Mouse (Mus musculus) T-cell, adult 2 months (primary cell): ENCODE measurements around the gene Gpr137c.
A peak's percentile ranks its signal among the peaks of the same experiment; 100 is the strongest.

Experiments used
- DNase-seq: peaks from one replicate; pipeline ENCODE4 v3.0.0; 2022; ENCODE audit warnings: low spot score

The Gpr137c gene

DNA sequence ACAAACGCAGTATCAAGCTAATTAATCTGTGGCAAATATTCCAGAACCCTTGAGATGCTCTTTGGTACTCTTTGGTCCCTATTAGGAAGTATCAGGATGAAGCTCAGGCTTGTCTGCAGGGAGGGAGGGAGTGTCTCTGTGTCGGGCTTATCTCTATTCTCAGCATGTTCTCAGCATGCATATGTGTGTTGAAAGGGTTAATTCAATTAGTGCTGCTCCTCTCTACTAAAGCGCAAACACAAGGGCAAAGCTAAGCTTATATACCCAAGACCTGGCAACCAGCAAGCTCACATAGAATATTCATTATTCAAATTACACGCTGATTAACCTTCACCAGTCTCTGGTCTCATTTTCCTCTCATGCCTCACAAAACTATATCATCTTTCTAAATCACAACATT is 84.4 kb downstream of the Gpr137c start:
- DNase-seq = no peak

GRCm38 (mm10) chr14:45304389-45304788 is 84.9 kb downstream of the Gpr137c start:
- no peak for DNase-seq

- DNase-seq = no peak
Observed at GRCm38 (mm10) chr14:45305852-45306251, 86.3 kb downstream of the Gpr137c start.

DNA sequence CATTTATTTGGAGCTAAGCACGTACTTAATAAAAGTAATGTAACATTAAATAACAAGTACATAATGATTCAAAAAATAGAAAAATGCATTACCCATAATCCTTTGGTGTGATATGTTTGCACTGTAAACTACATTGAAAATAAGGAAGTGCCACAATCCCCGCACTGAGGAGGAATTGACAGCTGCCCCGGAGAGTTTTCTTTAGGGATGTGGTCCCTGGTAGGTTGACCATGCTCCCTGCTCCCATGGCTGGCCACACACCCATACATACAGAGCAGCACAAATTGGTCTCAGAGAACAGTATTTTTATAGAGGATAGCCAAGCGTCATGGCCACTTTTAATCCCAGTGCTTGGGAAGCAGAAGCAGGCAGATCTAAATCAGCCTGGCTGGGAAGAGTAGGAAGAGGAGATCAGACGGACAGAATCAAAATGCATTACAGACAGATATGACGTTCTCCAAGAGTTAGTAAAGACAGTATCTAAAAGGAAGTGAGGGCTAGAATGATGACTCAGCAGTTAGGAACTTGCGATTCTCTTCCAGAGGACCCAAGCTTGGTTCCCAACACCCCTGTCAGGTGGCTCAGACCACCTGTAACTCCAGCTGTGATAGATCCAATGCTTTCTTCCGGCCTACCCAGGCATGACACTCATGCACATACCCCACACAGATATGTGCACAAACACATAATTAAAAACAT is 88.3 kb downstream of the Gpr137c start:
- no peak for DNase-seq

GRCm38 (mm10) chr14:45309646-45310045 is 90.1 kb downstream of the Gpr137c start:
- no peak for DNase-seq

DNA sequence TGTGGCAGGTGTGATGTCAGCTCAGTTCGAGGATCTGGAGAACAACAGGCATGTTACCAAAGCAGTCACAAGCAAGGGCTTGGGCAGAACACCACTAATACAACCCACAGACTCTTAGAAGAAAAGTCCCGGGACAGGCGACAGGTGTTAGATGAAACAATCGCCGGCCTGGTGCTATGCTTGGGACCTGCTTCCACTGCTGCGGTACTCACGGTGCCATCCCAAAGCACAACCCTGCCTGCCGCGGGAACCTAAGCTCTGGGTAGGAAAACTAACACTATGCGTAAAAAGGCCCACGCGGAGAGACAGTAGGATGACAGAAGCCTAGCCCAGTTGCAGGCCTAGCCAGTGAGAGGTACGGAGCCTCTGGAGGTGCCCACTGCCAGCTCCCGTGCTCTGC is 90.6 kb downstream of the Gpr137c start:
- DNase-seq = no peak

DNA sequence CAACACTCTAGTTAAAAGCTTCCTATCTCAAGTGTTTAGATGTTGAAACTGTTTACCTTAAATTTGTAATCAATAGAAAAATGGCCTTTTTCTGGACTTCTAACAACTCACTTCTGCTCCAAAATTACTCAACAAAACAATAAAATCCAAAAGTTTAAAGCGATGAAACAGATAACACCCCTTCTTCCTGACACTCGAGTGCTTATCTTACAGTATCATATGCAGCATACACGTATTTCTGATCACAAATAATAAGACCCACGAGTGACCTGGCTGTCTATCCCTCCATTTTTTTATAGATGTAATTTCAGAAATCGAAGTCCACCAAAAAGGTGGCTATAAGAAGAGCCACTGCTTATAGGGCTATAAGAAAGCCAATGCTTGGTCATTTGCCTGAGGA is 97.4 kb downstream of the Gpr137c start:
- DNase-seq = no peak

DNA sequence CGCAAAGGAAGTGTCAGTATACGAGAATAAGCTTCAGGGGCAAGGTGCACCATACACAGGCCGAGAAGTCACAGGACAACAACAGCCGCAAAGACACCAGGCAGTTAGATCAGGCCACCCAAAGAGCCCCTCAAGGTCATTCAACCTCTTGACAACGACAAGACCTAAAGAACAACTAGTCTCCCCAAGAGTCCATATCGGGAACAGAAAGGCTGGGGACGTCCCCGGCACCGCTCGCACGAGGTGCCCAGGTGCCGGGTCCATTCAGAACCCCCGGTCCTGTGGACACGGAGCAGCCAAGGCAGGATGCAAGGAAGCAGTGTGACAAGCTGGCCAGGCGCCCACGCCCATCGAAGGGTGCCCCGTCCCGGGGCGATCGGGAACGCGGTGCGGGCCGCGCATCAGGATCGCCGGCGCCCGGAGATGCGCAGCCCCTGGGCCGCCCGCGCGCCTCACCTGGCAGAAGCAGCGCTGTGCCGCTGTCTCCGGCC is 98.4 kb downstream of the Gpr137c start:
- DNase-seq = peak; percentile 9

GRCm38 (mm10) chr14:45318426-45319236 is 99.1 kb downstream of the Gpr137c start, which contains the start of gene Ero1l:
Gene Ero1l, minus strand, starts transcription at chr14:45318771.
- peak; percentile 77 for DNase-seq

- no peak for DNase-seq
Observed at GRCm38 (mm10) chr14:45319237-45319610, 99.7 kb downstream of the Gpr137c start.

DNA sequence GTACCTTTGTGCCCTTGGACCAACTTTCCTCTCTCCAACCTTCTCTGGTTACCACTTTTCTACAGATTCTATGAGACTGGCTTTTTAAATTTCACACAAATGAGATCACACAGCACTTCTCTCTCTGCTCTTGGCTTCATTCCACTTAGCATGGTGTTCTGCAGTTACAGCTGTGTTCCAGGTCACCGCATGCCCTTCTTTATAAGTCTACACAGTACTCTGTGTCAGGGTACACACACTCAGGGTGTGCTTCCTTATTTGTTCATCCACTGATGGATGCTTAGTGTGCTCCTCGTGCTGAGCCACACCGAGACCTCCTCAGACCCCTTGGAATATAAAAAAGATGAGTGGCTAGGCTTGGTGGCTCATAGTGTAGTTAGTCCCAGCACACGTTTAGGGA is 100.6 kb downstream of the Gpr137c start:
- DNase-seq = no peak

- DNase-seq = no peak
Observed at GRCm38 (mm10) chr14:45321067-45321466, 101.5 kb downstream of the Gpr137c start.

- no peak for DNase-seq
Observed at GRCm38 (mm10) chr14:45321622-45322021, 102.1 kb downstream of the Gpr137c start.

- no peak for DNase-seq
Observed at GRCm38 (mm10) chr14:45322450-45322849, 102.9 kb downstream of the Gpr137c start.

DNA sequence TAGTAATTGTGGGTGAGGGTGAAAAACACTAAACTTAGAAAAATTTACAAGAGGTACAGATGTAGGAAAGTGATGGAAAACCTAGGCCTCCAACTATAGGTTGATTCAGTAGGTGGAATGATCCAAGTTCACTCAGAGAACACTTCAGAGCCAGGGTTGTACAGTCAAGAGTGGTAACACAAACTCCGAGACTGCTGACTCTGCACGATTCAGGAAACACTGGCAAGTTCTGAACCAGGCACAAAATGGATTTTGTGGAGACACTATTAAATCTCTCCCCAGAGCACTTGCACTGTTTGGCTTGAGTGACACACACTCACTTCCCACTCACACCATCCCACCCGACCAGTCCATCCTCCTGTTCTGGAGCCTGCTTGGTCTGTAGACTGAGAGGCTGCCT is 103.8 kb downstream of the Gpr137c start:
- DNase-seq = no peak

DNA sequence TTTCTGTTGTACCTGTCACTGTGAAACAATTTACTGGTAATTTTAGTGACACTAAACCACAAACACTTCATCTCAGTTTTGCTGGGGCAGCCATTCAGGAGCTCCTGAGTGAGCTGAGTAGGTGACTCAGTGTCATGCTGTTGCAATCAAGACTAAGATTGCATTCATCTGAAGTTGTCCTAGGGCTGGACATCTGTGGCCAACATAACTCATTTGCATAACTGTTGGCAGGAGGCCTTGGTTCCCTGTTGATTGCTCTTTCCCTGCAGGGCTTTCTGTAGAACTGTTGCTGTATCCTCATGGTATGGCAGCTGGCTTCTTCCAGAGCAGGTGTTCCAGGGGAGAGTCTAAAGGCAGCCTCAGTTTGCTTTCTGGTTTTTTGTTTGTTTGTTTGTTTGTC is 106.0 kb downstream of the Gpr137c start:
- no peak for DNase-seq

DNA sequence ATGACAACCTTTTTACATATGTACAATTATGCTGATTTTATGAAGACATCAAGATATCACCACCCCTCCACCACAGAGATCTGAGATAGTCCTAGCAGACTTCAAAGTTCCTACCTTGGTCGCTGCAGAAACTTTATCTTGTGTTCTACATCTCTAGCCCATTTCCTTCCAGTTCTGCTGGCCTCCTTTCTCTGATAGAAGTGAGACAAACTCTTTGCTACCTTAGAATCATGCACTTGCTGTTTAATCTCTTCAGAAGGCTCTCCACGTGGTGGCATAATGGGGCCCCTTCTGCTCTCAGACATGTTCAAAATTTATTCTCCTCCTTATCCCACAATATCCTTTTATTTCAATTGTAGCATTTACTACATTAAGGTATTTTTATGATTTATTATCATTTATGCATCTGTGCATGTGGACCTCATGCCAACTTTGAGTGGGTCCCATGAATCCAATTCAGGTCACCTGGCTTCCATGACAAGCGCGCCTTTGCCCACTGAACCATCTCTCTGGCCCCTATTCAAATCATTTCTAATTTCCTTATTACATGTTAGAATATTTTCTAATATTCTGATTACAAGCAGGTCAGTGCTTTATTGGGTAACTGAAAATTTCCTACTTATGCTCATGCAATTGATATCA is 108.7 kb downstream of the Gpr137c start:
- no peak for DNase-seq

DNA sequence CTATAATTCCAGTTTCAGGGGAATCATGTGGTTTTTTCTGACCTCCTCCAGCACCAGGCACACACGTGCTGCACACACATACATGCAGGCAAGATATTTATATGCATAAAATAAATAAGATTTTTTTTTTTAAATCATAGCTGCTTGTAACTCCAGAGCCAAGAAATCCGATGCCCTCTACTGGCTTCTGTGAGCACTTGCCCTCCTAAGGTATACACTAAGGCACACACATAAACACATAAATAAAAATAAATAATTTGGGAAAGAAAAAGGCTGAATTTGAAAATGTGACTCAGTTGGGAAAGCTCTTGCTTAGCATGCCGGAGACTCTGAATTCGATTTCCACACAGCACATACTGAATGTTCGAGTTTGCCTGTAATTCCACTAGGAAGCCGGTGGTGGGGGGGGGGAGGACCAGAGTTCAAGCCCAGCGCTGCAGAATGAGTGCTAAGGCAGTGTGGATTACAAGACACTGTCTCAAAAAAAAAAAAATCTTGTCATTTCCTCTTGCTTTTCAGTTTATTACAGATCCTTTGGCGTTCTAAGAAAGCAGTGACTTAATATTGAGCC is 109.6 kb downstream of the Gpr137c start:
- DNase-seq = no peak

DNA sequence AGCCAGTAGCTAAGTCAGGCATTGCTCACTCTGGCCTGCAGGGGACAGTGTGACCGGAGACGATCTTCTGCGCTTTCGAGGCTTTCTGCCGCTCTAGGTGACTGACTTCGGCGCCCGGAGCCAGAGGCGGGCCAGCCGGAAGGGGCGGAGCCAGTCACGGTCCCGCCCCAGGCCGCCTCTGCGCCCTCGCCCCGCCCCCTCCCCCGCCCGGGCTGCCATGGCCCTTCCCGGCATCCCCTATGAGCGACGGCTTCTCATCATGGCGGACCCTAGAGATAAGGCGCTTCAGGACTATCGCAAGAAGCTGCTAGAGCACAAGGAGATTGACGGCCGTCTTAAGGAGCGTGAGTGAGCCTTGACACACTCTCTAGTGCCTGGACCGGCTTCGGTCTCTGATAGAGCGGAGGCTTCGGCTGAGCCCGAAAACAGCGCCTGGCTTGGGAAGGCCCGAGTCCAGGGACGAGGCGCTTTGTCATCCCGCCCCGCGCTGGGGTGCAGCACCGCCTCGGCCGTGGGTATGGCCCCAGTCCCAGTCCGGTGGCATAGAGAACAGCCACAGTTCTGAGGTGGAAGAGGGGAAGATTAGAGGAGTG is 110.2 kb downstream of the Gpr137c start, which contains the start of gene Psmc6:
Psmc6 (plus strand) TSS at position 200 of the 593 bp plus-strand sequence.
- DNase-seq = peak; percentile 94
